Mouse (Mus musculus) lung, adult 2 months (tissue): ENCODE data around the gene Ferd3l.

Source experiments
- CTCF ChIP-seq: fragments of 200-500 bp; IDR thresholded peaks from 2 replicates; pipeline ENCODE4 v1.5.1; 2011; ENCODE audit warnings: mild to moderate bottlenecking, low read length, control low read depth; ENCODE audit not compliant: insufficient read depth
- POLR2A ChIP-seq: fragments of 200-500 bp; IDR thresholded peaks from 2 replicates; pipeline ENCODE4 v1.6.1; 2011; ENCODE audit warnings: low read depth, mild to moderate bottlenecking, control low read depth, low read length, borderline replicate concordance; ENCODE audit errors: extremely low read depth

- TF ChIP-seq CTCF (no peak), POLR2A (no peak)
These were observed 26.8 kb downstream of the Ferd3l start for GRCm38 (mm10) chr12:33954931-33955565.
